Mouse (Mus musculus) limb, embryonic 10.5 days (tissue): ENCODE measurements around the gene Noxa1. TPM values are rescaled to one million over a fixed set of nuclear protein-coding genes. Genes with fewer than 3 reads are reported as not detected.

Experiments used
- DNase-seq: peaks from one replicate; pipeline ENCODE4 v3.0.0-alpha.2; 2017; ENCODE audit warnings: low spot score
- H3K27ac ChIP-seq: fragments of 300-500 bp; sonication (generic); 2 replicates; pipeline ENCODE4 v1.5.1; 2016; ENCODE audit warnings: mild to moderate bottlenecking
- H3K27me3 ChIP-seq: fragments of 300-500 bp; sonication (generic); 2 replicates; pipeline ENCODE4 v1.6.1; 2016; ENCODE audit warnings: low read depth, mild to moderate bottlenecking; ENCODE audit not compliant: poor library complexity, severe bottlenecking
- H3K36me3 ChIP-seq: fragments of 300-500 bp; sonication (generic); 2 replicates; pipeline ENCODE4 v1.6.1; 2016; ENCODE audit warnings: mild to moderate bottlenecking, moderate library complexity
- H3K4me1 ChIP-seq: fragments of 300-500 bp; sonication (generic); 2 replicates; pipeline ENCODE4 v1.6.1; 2016
- H3K4me3 ChIP-seq: fragments of 300-500 bp; sonication (generic); 2 replicates; pipeline ENCODE4 v1.5.1; 2016; ENCODE audit warnings: mild to moderate bottlenecking, moderate library complexity
- H3K9me3 ChIP-seq: fragments of 300-500 bp; sonication (generic); replicated peaks from 2 replicates; pipeline ENCODE4 v1.6.1; 2016; ENCODE audit warnings: mild to moderate bottlenecking
- WGBS: fragments of 180-500 bp; shearing (Covaris S2); methylation state at CpG from one replicate; pipeline ENCODE4 v1.1.7; 2016; 5-methylcytosine and 5-hydroxymethylcytosine counted together
- microRNA-seq: library from miRNA; unstranded; fragments of <30 nt; microRNA quantifications from one replicate; pipeline ENCODE4, GENCODE M21; 2017
- polyA plus RNA-seq: library from polyadenylated mRNA; unstranded; fragments of >200 nt; fragmentation: Nextera tagmentation; extraction: Ambion mirVana; gene quantifications from 2 replicates; pipeline ENCODE4 v1.2.1, GENCODE M21; 2016

Noxa1 gene
- polyA plus RNA-seq, 1 experiment from 2014 or later = 0.15 TPM

DNA sequence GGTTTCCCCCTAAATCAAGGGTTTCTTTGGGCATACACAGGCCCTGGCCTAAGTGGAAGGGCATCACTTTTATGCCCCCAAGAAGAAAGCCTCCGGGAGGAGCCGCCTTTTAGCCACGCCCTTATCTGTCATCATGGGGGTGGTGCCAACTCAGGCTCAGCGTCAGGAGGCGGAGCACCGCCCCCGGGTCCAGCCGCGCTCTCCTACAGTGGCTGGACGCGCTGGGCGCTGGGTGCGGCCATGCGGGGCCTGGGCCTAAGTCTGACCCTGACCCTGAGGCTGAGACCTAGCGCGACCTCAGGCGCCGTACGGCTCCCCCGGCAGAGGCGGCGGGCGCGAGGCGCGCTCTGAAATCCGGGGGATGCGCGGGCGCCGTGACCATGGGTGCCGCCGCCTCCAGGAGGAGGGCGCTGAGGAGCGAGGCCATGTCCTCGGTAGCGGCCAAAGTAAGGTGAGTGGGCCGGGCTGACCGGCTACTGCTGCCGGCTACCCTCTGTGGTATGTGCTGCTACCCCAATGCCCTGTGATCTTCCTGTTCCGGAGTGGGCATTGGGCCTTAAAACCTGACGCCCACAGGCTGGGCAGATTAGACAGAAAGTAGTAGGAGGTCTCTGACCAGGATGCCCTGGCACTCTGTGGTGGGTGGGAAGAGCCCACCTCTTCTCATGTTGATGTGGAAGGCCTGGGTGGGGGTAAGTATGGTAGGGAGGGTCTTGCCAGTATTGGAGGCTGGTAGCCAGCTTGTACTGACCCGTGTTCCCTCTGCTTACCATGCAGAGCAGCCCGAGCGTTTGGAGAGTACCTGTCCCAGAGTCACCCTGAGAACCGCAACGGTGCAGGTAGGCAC is 40.5 kb downstream of the Noxa1 start, which contains the start of gene Nsmf:
Nsmf (plus strand) TSS at position 135 of the 847 bp plus-strand sequence.
- Histone ChIP-seq H3K27me3 (no peaks in the 10 kb centered on the region), H3K36me3 (peaks cover 39% of the 10 kb centered on the region), H3K4me1 (peaks cover 20% of the 10 kb centered on the region), H3K27ac (peak within 1 kb of the TSS; percentile 88), H3K9me3 (no peaks in the 10 kb centered on the region), H3K4me3 (peak within 1 kb of the TSS; percentile 81)
- peak; percentile 83 for DNase-seq
- WGBS = 6% methylated on average over 47 of the region's 47 CpGs

DNA sequence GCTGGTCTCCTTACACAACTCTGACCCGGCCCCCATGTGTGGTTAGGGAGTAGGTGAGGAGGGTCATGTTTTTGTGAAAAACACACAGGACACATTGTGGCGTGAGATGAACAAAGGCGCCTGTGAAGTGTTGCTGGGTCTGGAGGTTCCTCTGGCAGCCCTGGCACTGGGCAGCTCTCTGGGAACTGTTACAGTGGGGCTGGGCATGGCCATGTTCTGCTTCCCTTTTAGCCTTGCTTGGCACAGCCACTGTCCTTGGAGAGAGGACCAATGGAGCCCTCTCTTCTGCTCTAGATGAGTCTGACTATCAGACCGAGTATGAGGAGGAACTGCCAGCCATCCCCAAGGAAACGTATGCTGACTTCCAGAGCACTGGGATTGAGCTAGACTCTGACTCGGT is 41.8 kb downstream of the Noxa1 start:
- DNase-seq = no peak
- no peak overlapping the region for H3K4me3 ChIP-seq
- H3K9me3 ChIP-seq = no peaks in the 10 kb centered on the region
- peaks cover 17% of the 10 kb centered on the region for H3K4me1 ChIP-seq
- 92% methylated on average over 6 of the region's 6 CpGs for WGBS
- H3K27ac ChIP-seq = no peak overlapping the region
- no peaks in the 10 kb centered on the region for H3K27me3 ChIP-seq
- H3K36me3 ChIP-seq = peaks cover 28% of the 10 kb centered on the region

DNA sequence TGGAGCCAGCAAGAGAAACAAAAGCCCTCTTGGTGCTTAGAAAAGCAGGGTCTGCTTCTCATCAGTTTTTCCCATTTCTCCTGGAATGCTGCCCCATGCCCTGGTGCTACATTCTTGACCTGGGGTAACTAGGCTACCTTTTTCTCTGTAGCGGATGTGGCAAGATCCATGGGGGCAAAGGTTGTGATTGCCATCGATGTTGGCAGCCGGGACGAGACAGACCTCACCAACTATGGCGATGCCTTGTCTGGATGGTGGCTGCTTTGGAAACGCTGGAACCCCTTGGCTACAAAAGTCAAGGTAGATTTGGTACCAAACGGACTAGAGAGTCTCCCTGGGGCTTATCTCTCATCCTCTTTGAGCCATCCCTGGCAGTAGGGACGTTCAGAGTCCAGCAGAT is 43.5 kb downstream of the Noxa1 start:
- 95% methylated on average over 8 of the region's 8 CpGs for WGBS
- no peak for DNase-seq
- Histone ChIP-seq H3K36me3 (peaks cover 15% of the 10 kb centered on the region), H3K27ac (no peak overlapping the region), H3K4me3 (no peak overlapping the region), H3K9me3 (no peaks in the 10 kb centered on the region), H3K27me3 (no peaks in the 10 kb centered on the region), H3K4me1 (peaks cover 17% of the 10 kb centered on the region)

DNA sequence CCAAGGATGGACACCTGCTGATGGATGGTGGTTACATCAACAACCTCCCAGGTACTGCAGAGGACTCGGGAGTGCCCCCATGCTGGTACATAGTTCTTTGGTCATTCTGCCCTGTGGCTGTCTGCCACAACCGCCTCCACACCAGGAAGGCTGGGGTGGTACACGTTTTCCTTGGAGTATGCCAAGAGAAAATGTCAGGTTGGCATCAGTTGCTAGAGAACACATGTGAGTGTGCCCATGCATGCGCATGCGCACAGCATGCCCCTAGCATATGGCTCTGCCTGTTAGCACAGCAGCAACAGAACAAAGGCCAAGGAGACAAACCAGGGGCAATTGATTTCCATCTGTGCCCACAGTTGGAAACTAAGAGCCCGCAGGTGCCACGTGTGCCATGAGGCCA is 44.0 kb downstream of the Noxa1 start:
- DNase-seq = no peak
- Histone ChIP-seq H3K4me3 (no peak overlapping the region), H3K27ac (no peak overlapping the region), H3K36me3 (peaks cover 10% of the 10 kb centered on the region), H3K4me1 (peaks cover 17% of the 10 kb centered on the region), H3K9me3 (no peaks in the 10 kb centered on the region), H3K27me3 (no peaks in the 10 kb centered on the region)
- 88% methylated on average over 7 of the region's 7 CpGs for WGBS

DNA sequence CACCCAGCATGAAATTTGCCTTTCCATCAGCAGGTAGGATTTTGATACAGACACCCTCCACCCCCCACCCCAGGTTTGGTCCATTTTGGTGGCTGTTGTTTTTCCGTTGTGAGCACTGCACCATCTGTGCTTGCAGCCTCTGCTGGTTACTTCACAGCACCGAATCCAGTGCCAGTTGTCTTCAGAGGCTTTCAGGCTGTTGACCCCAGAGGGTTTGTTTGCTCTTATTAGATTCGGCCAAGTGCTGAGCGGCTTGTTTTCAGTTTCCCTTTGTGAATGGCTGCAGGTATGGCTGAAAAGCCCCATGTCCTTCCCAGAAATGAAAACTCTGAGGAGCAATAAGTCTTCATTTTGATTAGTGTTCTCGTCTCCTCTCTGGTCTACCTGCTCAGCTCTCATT is 54.9 kb downstream of the Noxa1 start:
- WGBS = 91% methylated on average over 5 of the region's 5 CpGs
- Histone ChIP-seq H3K9me3 (no peaks in the 10 kb centered on the region), H3K36me3 (no peaks in the 10 kb centered on the region), H3K27ac (no peak overlapping the region), H3K4me3 (no peak overlapping the region), H3K27me3 (no peaks in the 10 kb centered on the region), H3K4me1 (no peaks in the 10 kb centered on the region)
- no peak for DNase-seq

Small RNAs within 50 kb of the gene (microRNA-seq; reads per million reads assigned to microRNA genes)
- gene Gm24328 (not detected), gene Mir7664 (not detected)

Other genes starting within 250 kb of the Noxa1 start
- 136 and 152 TPM in 2 replicates for gene Ehmt1, start 175.5 kb downstream of the Noxa1 start, polyA plus RNA-seq
- gene Arrdc1, start 159.9 kb downstream of the Noxa1 start, polyA plus RNA-seq = 12.9 and 16.5 TPM in 2 replicates
- gene Zmynd19, start 145.4 kb downstream of the Noxa1 start, polyA plus RNA-seq = 24.6 and 27.6 TPM in 2 replicates
- 36.6 and 36.9 TPM in 2 replicates for gene Dph7, start 132.7 kb downstream of the Noxa1 start, polyA plus RNA-seq
- gene Mrpl41, start 120.1 kb downstream of the Noxa1 start, polyA plus RNA-seq = 119 and 124 TPM in 2 replicates
- gene Pnpla7, start 119.1 kb downstream of the Noxa1 start, polyA plus RNA-seq = 7.0 and 9.1 TPM in 2 replicates
- 61.6 and 68.2 TPM in 2 replicates for gene Nsmf, start 40.8 kb downstream of the Noxa1 start, polyA plus RNA-seq
- gene Entpd8, start 14.8 kb downstream of the Noxa1 start, polyA plus RNA-seq = 0.30 TPM in 1 of 2 replicates, not detected in the other
- 7.9 and 10.3 TPM in 2 replicates for gene Nrarp, start 85.6 kb upstream of the Noxa1 start, polyA plus RNA-seq
- gene Tor4a, start 101.7 kb upstream of the Noxa1 start, polyA plus RNA-seq = 3.2 TPM in 2 replicates
- 129 and 137 TPM in 2 replicates for gene Nelfb, start 116.3 kb upstream of the Noxa1 start, polyA plus RNA-seq
- gene Stpg3, start 119.5 kb upstream of the Noxa1 start, polyA plus RNA-seq = 0.14 TPM in 1 of 2 replicates, not detected in the other
- gene Fam166a, start 123.6 kb upstream of the Noxa1 start, polyA plus RNA-seq = 1.0 TPM in 1 of 2 replicates, not detected in the other
- gene Tubb4b, start 129.6 kb upstream of the Noxa1 start, polyA plus RNA-seq = 597 and 608 TPM in 2 replicates
- not detected in 2 replicates for gene Slc34a3, start 139.2 kb upstream of the Noxa1 start, polyA plus RNA-seq
- gene Rnf224, start 141.6 kb upstream of the Noxa1 start, polyA plus RNA-seq = not detected in 2 replicates
- 3.8 and 5.7 TPM in 2 replicates for gene Rnf208, start 147.1 kb upstream of the Noxa1 start, polyA plus RNA-seq
- gene Cysrt1, start 147.3 kb upstream of the Noxa1 start, polyA plus RNA-seq = 0.25 TPM in 1 of 2 replicates, not detected in the other
- gene AL732309.1, start 151.7 kb upstream of the Noxa1 start, polyA plus RNA-seq = 6.5 and 7.8 TPM in 2 replicates
- gene Tmem203, start 160.3 kb upstream of the Noxa1 start, polyA plus RNA-seq = 14.5 and 18.4 TPM in 2 replicates
- gene Tprn, start 167.5 kb upstream of the Noxa1 start, polyA plus RNA-seq = 8.7 and 9.7 TPM in 2 replicates
- gene Ssna1, start 177.3 kb upstream of the Noxa1 start, polyA plus RNA-seq = 235 and 243 TPM in 2 replicates
- 138 and 153 TPM in 2 replicates for gene Anapc2, start 177.3 kb upstream of the Noxa1 start, polyA plus RNA-seq
- gene Tmem210, start 193.0 kb upstream of the Noxa1 start, polyA plus RNA-seq = not detected in 2 replicates
- gene Lrrc26, start 194.8 kb upstream of the Noxa1 start, polyA plus RNA-seq = not detected in 2 replicates
- gene Grin1, start 224.0 kb upstream of the Noxa1 start, polyA plus RNA-seq = 0.30 and 0.46 TPM in 2 replicates
- gene Man1b1, start 237.2 kb upstream of the Noxa1 start, polyA plus RNA-seq = 42.6 and 54.6 TPM in 2 replicates